Mouse (Mus musculus) kidney, adult 2 months (tissue): ENCODE measurements at regions not wholly inside any gene's neighbourhood (a gene's known extent, or its start where the extent isn't known, plus 50 kb on each side); places are given as distances from the start of the nearest gene placed in this dataset.

ENCODE experiments used
- CTCF ChIP-seq: fragments of 200-500 bp; conservative IDR thresholded peaks from 2 replicates; pipeline ENCODE4 v1.5.1; 2011; ENCODE audit warnings: low read depth, mild to moderate bottlenecking, control low read depth, low read length, moderate library complexity, mixed read lengths; ENCODE audit not compliant: insufficient read depth, insufficient read length
- POLR2A ChIP-seq: fragments of 200-500 bp; IDR thresholded peaks from one replicate; pipeline ENCODE4 v1.6.1; 2011; ENCODE audit warnings: low read depth, low read length, control low read depth

DNA sequence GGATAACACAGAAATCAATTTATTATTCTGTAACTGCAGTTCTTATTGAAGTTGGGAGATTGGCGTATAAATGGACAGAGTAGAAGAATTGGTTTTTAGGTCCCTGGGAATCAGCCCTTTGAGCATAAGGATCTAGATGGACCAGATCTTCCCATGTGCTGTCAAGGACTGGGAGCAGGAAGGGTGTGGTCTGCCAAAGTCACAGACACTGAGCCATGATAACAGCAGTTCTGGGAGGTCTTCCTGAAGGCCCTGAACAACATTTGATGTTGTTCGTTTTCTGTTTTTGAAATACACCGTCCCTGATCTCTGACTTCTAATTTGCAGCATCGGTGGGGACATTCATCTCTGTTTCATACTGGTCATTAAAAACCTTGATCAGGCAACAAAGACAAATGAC lies 147.6 kb upstream of the Krr1 start:
- TF ChIP-seq CTCF (no peak), POLR2A (no peak)
